Comparison of ENCODE assay signal across 13 mouse cellular contexts in the genomic region with DNA sequence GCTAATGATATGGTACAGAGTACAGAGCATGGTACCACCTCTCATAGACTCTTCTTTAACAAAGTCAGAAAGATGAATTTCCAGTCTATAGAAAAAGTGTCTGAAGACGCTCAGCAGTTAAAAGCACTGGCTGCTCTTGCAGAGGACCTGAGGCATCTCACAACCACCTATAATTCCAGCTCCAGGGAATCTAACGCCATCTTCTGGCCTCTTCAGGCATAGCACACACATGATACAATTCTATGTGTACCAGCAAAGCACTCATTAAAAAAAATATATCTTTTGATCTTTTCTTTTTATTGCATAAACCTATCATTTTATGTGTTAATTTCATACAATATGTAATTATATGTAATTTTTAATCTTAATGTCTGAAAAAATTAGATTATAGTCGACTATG.
DNase-seq lines count a peak whose midpoint lies in the region; ATAC-seq and TF ChIP-seq lines count a peak whose summit lies in the region.
"Had no signal": no experiment of that assay in that cellular context is flagged by ENCODE, and none has a peak within 500 bp of the region (broad histone marks: within the 10 kb centered on the region; RNA-seq: fewer than 3 reads in every experiment).

No protein-coding gene starts in this region.

- no peak overlapping the region for H3K27ac ChIP-seq in heart, adult 2 months
- no peak overlapping the region for H3K27ac ChIP-seq in midbrain, embryonic 16.5 days (ENCODE audit: low read length)
- no peak overlapping the region for H3K27ac ChIP-seq in hindbrain, embryonic 12.5 days
- H3K27ac ChIP-seq: heart, embryonic 13.5 days; intestine, embryonic 15.5 days had no signal

- 55% methylated on average over 3 of the region's 3 CpGs for WGBS in heart, adult 2 months
- WGBS in midbrain, embryonic 16.5 days: 58% methylated on average over 3 of the region's 3 CpGs
- WGBS in hindbrain, embryonic 12.5 days: 54% methylated on average over 3 of the region's 3 CpGs

- no peak overlapping the region for H3K4me2 ChIP-seq in midbrain, embryonic 16.5 days (ENCODE audit: low read length)
- H3K4me2 ChIP-seq in hindbrain, embryonic 12.5 days (replicated peaks): no peak overlapping the region
- H3K4me2 ChIP-seq: heart, embryonic 13.5 days; intestine, embryonic 15.5 days had no signal

- peak; percentile 15; the same call in 1 of the 2 replicates for TF ChIP-seq CTCF in heart, adult 2 months (IDR thresholded peaks at IDR 0.05)

- no peak overlapping the region for H3K4me3 ChIP-seq in heart, adult 2 months
- H3K4me3 ChIP-seq in midbrain, embryonic 16.5 days (ENCODE audit: low read depth, low read length): no peak overlapping the region
- H3K4me3 ChIP-seq in hindbrain, embryonic 12.5 days: no peak overlapping the region
- H3K4me3 ChIP-seq: heart, embryonic 13.5 days; intestine, embryonic 15.5 days had no signal

- H3K79me2 ChIP-seq in heart, adult 2 months (replicated peaks; ENCODE audit: control insufficient read depth, insufficient read depth, low read length): no peaks in the 10 kb centered on the region

- no peaks in the 10 kb centered on the region for H3K4me1 ChIP-seq in heart, adult 2 months (ENCODE audit: control insufficient read depth, insufficient read depth, low read length)
- no peaks in the 10 kb centered on the region for H3K4me1 ChIP-seq in midbrain, embryonic 16.5 days (ENCODE audit: control insufficient read depth, insufficient read depth, low read length)
- H3K4me1 ChIP-seq in hindbrain, embryonic 12.5 days: no peaks in the 10 kb centered on the region
- H3K4me1 ChIP-seq: heart, embryonic 13.5 days; intestine, embryonic 15.5 days had no signal

- no peak for TF ChIP-seq POLR2A in heart, adult 2 months (IDR thresholded peaks at IDR 0.05; ENCODE audit: insufficient read depth, low read depth, low read length)

- DNase-seq in heart, adult 2 months: no peak
- no peak for DNase-seq in heart, postnatal 25 days (ENCODE audit: low spot score)
- DNase-seq in lung, postnatal 36 days: peak; percentile 9
- no peak for DNase-seq in lung, adult 18-20 months
- no peak for DNase-seq in testis, postnatal 14 days (ENCODE audit: low spot score)
- DNase-seq: cerebellum, postnatal 25 days; right cerebral cortex, adult 18-20 months had no signal

- no peaks in the 10 kb centered on the region for H3K27me3 ChIP-seq in heart, adult 2 months (ENCODE audit: control insufficient read depth, insufficient read depth, low read length)
- no peaks in the 10 kb centered on the region for H3K27me3 ChIP-seq in midbrain, embryonic 16.5 days (ENCODE audit: control insufficient read depth, insufficient read depth, low read depth, low read length)
- H3K27me3 ChIP-seq in hindbrain, embryonic 12.5 days: no peaks in the 10 kb centered on the region
- H3K27me3 ChIP-seq: heart, embryonic 13.5 days; intestine, embryonic 15.5 days had no signal

- H3K9me3 ChIP-seq in midbrain, embryonic 16.5 days (replicated peaks; ENCODE audit: control insufficient read depth, low read length, poor library complexity, severe bottlenecking): no peaks in the 10 kb centered on the region
- no peaks in the 10 kb centered on the region for H3K9me3 ChIP-seq in hindbrain, embryonic 12.5 days (replicated peaks)
- H3K9me3 ChIP-seq: heart, embryonic 13.5 days; intestine, embryonic 15.5 days had no signal

- intact Hi-C loops in heart, adult 2 months (cut with DNase I): no loop called here
- intact Hi-C loops in heart, postnatal 25 days (cut with DNase I): no loop called here

- TF ChIP-seq EP300 in heart, adult 2 months (IDR thresholded peaks at IDR 0.05; ENCODE audit: insufficient read depth, low read depth, low read length): no peak

- no peaks in the 10 kb centered on the region for H3K36me3 ChIP-seq in heart, adult 2 months (ENCODE audit: control insufficient read depth, insufficient read depth, low read length)
- no peaks in the 10 kb centered on the region for H3K36me3 ChIP-seq in midbrain, embryonic 16.5 days (ENCODE audit: control insufficient read depth, insufficient read depth, low read length)
- H3K36me3 ChIP-seq in hindbrain, embryonic 12.5 days: no peaks in the 10 kb centered on the region
- H3K36me3 ChIP-seq: heart, embryonic 13.5 days; intestine, embryonic 15.5 days had no signal

- ATAC-seq in megakaryocyte progenitor cell, adult 5-6 weeks (replicated peaks; ENCODE audit: poor library complexity): peak; percentile 71
- ATAC-seq in midbrain, embryonic 16.5 days: no peak
- no peak for ATAC-seq in hindbrain, embryonic 12.5 days (ENCODE audit: low FRiP score)
- ATAC-seq: activated CD4-positive, CD25-positive, alpha-beta regulatory T cell, adult 4 months; intestine, embryonic 15.5 days had no signal

- H3K9ac ChIP-seq in heart, adult 2 months (ENCODE audit: low read depth, low read length): no peak overlapping the region
- H3K9ac ChIP-seq in midbrain, embryonic 16.5 days (ENCODE audit: low read depth, low read length): no peak overlapping the region
- no peak overlapping the region for H3K9ac ChIP-seq in hindbrain, embryonic 12.5 days
- H3K9ac ChIP-seq: heart, embryonic 13.5 days; intestine, embryonic 15.5 days had no signal
